Mouse (Mus musculus): ENCODE results near the gene Prr5l. TPM values are rescaled to one million over a fixed set of nuclear protein-coding genes. Genes with fewer than 3 reads are reported as not detected.
A peak's percentile ranks its signal among the peaks of the same experiment; 100 is the strongest.
"Not testable (repeated sequence)": the region's sequence is repeated elsewhere in the genome, so short reads cannot be mapped to it uniquely, and the experiment has no call there.

The Prr5l gene
- total RNA-seq, 4 experiments from 2014 or later: 11.0 to 14.6 (median 13.2) TPM

DNA sequence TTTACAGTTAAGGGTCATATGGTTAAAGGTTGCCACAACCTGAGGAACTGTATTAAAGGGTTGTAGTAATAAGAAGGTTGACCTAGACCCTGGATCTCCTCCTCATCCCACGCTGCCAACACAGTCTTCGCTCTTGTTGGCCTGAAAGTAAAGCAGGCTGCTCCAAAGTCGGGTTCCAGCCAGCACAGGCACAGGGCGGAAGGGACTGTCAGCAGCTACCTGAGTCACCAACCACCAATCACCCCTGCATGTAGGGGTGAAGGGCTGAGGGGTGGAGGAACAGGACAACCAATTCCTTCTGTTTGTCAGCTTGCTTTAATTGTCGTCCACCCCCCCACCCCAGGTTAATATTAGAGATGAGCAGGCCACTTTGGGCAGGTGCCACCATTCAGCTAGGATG lies 119.3 kb downstream of the Prr5l start:
- no peak for DNase-seq (ENCODE audit: low spot score in 2 of 2)

DNA sequence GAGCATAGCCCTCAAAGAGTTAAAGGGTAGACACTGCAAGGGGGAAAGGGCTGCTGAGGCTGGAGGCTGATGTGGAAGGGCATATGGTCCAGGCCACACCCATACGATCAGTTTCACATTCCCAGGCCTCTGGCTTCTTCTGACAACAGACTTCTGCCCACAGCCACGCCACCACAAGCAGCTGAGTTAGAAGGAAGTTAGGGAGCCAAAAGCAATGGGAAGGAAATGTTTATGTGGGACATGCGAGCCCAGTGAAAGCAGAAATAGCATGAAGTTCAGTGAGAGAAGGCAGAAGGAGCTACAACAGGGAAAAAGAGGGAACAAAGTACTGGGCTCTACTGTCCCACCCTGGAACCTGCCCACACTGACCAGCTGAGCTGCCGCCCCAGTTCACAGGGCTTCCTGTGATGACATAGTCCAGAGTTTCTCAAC lies 119.9 kb downstream of the Prr5l start:
- no peak for DNase-seq (ENCODE audit: low spot score in 2 of 2)

DNA sequence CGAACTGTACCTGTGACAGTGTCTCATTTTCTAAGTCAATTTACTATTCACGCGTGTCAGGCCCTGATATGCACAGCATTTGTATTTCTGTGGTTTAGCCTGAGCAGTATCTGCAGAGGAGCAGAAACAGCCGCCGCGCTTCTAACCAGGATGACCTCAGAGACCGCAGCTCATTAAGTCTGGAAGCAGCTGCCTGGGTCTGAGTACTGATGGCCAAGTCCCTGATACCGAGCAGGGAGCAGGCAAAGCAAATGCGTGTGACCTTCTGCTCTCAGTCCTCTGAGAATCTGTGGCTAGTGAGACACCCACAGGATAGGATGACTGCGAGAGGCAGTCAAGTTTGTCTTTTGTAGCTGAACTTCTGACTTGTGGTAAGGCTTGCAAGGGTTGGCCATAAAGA lies 120.4 kb downstream of the Prr5l start:
- DNase-seq (ENCODE audit: low spot score in 2 of 2): no peak

DNA sequence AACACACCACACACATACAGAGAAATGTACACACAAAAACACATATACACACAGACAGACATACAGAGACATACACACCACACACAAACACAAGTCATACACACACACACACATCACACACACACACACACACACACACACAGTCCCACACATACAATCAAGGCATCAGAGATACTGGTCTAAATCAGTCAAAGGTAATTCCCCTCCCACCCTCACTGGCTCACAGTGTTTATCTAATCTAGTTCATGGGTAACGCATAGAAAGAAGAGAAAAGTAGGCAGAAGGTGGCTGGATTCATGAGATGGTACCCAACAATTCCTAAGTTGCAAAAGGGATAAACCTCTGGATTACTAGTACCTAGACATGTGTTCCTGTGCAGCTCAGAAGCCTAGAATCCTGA lies 120.9 kb downstream of the Prr5l start:
- DNase-seq (ENCODE audit: low spot score in 2 of 2): no peak

DNA sequence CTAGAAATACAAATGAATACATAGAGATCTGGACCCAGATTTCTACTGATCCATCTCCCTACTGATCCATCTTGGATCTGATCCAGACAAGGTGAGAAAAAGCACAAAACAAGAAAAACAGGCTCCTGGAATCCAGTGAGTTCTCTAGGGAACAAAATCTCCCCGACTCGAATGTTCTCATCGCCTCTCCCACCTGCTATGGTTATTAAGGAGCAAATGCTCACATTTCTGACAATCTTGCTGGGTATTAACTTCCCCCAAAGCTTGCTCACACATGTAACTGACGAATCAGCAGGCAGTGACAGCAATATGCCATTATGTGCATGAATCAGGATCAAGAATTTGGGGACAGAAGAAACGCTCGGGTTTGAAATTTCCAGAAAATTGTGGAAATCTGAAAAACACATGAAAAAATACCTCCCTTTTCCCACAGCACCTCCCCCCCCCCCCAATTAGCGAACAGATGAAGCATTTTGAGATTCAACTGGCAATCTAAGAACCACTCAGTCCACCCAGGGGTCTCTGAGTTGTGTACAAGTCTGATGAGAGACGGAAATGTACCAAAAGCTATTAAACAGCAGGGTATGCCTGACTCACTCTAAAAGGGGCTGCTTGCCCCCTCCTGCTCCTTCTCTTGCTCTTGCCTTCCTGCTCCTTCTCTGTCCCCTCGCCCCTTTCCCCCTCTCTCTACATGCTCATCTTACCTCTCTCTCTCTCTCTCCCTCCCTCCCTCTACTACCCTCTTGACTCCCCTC lies 123.1 kb downstream of the Prr5l start:
- peak in 1 of 2 experiments; percentile 5 for DNase-seq (ENCODE audit: low spot score in 2 of 2)

DNA sequence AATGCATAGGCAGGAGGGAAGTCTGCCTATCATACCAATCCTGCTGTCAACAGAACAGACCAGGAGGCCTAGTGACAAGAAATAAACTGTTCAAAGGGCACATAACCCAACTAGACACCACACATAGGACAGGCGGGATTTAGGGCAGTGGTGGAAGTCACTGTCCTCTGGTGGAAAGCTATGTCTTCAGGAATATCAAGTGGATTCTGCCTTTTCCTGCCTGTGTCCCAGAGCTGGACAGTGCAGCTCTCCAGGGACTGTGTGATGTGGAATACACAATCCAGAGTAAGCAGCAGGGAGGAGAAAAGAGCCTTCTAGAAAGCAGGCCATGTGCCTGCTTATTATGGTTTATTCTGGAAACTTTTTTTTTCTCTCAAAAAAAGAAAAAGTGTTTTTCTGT lies 125.0 kb downstream of the Prr5l start:
- DNase-seq (ENCODE audit: low spot score in 2 of 2): no peak

DNA sequence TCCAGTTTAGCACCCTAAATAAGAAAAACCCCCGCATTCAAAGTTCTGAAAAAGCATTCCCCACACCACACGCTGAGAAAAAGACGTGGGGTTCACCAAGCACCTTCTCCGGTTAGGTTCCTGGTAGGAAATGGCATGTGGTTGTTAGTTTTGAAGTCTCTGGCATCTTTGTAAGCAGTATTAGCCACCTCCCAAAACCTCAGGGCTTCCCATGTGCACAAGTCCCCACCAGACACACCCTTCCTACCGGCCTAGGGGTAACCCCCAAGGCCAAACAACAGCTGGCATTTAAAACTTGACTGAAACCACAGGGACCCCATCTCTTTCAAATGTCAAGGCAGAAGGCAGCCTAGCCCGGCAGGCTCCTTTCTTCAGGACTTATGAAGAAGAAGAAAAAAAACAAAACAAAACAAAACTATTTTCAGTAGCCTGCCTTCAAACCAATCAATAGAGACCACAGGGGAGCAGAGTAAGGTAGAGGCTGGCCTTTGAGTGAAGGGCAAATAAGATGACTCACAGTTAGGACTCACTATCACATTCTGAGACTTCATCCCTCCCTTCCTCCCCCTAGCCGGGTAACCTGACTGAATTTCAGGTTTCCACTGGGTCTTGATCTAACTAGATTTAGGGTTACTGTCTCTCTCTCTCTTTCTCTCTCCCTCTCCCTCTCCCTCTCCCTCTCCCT lies 126.6 kb downstream of the Prr5l start:
- DNase-seq (ENCODE audit: low spot score in 2 of 2): no peak

DNA sequence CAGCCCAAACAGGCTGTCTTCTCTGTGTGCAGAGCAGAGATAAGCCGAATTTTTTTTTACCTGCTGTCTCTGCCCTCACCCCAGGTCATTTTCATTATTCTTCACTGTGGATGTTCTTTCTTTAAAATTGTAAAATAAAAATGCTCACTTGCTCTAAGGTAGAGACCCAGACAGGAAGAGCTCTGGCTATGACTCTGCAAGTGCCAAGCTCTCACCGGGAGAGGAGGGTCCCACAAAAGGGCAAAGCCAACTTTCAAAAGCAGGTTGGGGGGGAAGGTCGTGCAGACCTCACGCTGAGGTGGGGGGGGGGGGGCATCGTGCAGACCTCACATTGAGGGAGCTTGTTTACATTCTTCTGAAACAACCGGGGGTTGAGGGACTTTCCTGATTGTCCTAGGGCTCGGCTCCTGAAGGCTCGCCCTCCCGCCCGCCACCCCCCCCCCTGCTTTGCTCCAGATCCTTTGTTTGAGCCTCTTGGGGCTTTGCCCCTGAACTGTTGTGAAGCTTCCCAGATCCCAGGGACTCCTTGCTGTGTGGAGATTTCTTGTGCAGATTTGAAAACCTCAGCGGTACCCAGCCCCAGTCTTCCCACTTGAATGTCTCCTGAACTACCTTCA lies 127.8 kb downstream of the Prr5l start:
- no peak for DNase-seq (ENCODE audit: low spot score in 2 of 2)

DNA sequence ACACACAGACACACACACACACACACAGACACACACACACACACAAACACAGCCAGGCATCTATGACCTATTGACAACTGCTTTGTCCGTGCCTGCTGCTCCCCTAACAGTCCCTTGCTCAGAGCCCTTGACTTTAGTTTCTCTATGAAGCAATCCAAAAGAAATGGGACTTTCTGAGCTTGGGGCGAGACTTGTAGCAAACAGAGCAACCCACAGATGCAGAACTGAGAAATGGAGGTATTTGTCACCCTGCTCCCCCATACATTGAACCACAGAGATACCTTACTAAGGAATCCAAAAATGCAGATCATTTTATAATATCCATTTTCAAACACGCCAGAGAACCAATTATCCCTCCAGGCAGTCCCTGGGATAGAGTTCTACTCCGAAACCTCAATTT lies 128.4 kb downstream of the Prr5l start:
- no peak for DNase-seq (ENCODE audit: low spot score in 2 of 2)

DNA sequence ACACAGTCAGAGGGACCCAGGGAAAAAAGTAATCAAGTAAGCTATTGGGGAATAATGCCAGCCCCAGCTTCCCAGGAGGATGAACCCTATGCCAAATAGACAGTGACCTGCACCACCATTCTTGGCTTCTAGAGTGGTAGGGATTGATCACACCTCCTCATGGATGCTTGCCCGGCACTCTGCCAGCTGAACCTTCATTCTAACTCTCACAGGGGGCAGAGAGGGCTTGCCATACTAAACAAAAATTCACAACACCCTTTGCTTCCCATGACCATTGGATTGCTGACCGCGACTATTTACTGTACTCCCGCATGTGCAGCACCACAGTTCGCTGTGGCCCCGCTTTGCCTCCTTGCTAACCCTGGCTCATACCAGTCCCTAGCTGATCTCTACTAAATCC lies 129.8 kb downstream of the Prr5l start:
- no peak for DNase-seq (ENCODE audit: low spot score in 2 of 2)

DNA sequence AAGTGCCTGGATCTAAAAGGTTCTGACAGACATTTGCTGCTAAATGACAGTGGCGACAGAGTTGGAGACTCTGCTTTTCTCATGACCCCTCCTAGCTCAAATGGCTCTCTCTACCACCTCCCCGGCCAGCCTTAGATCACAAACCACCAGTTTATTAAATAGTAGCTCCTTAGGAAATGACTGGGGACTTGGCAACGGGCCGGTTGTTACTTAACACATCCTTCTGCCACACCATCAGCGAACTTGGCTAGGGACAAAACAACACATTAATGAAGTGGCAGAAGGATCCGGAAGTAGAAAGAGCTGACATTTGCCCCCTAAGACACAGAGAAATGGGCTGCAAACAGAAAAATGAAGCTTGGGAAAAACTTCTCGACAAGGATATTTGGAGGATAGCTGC lies 130.4 kb downstream of the Prr5l start:
- no peak for DNase-seq (ENCODE audit: low spot score in 2 of 2)

DNA sequence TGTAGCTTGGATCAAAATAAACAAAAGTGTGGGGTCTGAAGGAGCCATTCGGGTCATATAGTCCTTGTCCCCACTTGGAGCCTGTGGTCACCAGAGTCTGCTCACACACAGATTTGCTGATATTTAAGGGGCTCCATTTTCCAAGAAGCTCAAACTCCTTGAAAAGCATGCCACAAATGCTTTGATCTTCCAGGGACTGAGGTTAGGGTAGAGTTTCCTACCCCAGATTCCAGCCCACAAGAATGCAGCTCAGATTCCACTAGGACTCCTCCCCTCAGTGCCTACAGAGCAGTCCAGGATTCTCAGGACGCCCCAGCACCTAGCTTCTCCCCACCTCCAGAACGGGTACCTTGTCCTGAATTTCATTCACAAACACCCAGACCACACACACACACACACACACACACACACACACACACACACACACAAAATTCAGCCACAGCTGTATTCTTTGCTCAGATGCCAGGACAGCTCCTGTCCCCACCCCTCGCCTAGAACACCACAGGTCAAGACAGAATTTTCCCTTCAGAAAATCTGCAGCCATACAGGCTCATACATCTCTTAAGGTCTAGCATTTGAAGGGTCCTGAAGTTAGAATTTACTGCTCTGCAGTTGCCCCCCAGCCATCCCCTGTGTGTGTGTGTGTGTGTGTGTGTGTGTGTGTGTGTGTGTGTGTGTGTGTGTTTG lies 131.4 kb downstream of the Prr5l start:
- no peak for DNase-seq (ENCODE audit: low spot score in 2 of 2)

DNA sequence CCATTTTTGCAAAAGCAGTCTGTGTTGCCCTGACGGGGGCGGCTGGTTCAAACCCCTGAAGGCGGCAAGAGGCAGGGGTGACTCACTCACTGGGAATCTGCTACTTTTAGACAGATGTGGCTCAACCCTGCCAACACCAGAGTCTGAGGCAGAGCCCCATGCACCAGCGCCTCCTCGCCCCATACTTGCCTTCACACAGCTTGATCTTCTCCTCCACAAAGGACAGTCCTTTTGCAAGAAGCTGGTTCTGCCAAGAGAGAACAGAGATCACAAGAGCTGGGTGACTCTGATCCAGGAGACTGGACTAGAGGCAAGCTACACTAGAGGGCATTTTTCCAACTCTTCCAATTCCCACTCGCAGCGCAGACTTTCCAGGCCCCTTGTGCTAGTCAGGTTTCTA lies 136.3 kb downstream of the Prr5l start:
- no peak for DNase-seq (ENCODE audit: low spot score in 2 of 2)

DNA sequence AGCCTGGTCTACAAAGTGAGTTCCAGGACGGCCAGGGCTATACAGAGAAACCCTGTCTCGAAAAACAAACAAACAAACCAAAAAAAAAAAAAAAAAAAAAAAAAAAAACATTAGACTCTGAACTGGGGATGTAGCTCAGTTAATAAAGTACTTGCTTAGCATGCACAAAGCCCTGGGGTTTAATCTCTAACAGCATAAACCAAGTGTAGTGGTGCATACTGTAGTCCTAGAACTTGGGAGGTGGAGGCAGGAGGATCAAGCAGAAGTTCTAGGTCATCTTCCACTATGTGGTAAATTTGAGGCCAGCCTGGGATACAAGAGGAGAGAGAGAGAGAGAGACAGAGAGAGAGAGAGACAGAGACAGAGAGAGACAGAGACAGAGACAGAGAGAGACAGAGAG lies 137.2 kb downstream of the Prr5l start:
- DNase-seq (ENCODE audit: low spot score in 2 of 2): not testable (repeated sequence)

DNA sequence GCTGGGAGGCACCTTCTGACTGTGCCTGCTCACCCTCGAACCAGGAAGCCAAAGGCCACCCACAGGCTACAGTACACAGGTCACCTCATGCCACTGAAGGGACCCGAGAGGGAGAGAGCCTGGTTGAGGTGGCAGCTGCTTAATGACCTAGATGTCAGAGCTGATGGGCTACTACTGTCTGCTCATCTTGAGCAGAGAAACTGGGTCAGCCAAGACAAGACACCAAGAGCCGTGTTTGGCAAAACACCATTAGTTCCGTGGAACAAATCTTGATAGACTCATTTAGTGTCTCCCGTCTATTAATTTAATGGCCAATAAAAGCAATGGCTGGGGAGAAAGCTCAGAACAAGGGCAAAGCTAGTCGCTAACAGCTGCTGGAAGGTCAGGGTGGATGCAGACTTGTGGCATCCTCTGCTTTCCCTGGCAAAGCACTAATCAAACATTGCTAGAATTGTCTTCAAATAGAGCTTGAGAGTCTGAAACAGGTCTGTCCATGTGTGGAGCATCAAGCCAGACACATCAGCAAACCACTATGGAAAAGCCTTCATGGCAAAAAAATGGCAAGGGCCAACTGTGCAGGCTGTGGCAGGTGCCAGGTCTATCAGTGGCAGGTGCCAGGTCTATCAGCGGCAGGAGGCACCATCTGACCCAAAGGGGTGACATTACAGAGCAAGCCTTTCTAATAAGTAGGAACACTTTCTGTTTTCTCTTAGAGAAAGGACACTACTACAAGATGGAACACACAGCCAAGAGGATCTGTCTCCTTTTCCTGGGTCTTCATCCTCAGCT lies 140.6 kb downstream of the Prr5l start:
- no peak for DNase-seq (ENCODE audit: low spot score in 2 of 2)

DNA sequence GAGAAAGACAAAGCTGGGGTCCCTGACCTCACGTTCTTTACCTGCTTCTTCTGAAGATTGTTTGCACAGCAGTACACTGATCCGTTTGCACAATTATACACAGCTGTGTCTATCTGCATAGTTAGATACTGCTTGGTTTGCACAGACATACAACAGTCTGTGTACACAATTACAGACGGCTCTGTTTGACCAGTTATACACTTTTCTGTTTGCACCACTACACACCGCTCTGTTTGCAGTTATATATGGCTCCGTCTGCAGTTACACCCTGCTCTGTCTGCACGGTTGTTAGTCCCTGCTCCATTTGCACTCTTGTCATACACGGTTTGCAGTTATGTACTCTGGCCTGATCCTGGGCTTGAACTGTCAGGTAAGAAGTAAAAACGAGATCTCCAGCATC lies 141.2 kb downstream of the Prr5l start:
- no peak for DNase-seq (ENCODE audit: low spot score in 2 of 2)

DNA sequence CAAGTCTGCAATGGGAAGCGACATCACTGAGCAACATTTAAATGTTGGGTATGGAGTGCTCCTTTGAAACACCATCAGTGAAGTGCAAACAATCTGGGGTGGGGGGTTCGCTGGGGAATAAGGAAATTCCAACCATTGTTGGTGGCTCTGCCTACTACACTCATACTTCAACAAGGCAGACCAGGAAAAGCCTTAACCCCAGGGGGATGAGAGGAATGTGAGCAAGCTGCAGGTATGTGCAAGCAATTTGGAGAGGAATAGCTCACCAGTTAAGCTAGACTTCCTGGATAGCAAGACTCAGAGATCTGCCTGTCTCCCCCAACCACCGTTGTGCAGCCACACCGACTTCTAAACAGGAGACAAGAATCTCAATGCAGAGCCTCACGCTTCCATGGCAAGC lies 142.9 kb downstream of the Prr5l start:
- DNase-seq (ENCODE audit: low spot score in 2 of 2): no peak

DNA sequence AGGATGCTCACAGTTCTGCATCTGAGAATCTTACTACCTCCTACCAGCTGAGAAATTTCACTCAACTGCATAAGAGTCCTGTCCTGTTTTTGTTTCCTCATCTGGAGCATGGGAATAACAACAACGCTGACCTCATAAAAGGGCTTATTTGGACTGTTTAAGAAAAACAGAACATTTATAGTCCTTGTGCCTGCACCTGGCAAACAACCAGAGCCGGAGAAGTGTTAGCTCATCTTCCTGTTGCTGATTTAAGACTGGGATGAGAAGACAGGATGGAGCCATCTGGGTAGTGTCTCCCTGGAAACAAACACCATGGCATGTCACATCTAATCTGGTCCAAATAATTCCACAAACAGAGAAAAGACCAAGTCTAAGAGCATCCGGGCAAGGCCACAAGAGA lies 149.3 kb downstream of the Prr5l start:
- peak in 1 of 2 experiments; percentile 29 for DNase-seq (ENCODE audit: low spot score in 2 of 2)

DNA sequence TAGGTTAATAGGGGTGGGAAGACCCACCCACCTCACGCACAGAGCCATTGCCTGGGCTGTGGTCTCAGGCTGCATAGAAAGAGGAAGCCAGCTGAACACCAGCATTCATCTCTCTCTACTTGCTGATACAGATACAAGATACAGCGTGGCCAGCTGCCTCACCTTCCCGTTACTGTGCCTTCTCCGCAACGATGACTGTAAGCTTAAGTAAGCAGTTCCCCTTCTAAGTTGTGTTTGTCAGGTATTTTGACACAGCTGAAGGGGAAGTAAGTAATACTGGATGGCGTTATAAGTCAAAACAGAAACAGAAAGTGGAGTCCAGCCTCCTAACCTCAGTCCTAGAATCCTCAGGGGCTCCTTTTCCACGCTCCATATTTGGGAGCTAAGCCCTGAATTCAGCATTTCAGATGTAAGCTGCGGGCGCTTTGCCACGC lies 150.0 kb downstream of the Prr5l start:
- DNase-seq (ENCODE audit: low spot score in 2 of 2): no peak

DNA sequence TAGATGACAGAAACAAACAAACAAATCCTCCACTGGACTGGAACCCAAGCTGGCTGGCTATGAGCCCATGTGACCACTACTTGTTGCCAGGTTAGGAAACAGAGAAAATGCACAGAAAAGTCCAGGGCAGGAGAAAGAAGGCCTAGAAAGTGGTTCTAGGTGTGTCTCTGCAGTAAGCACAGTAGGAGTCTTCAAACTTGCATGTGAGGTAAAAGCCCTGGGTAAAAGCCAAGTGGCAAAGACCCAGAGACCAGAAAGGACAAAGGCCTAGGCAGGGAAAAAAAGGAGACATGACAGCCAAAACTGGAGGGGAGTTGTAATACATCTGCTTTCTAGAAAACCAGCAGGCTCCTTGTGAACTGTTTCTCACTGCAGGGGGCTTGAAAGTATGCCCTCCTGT lies 151.9 kb downstream of the Prr5l start:
- no peak for DNase-seq (ENCODE audit: low spot score in 2 of 2)

DNA sequence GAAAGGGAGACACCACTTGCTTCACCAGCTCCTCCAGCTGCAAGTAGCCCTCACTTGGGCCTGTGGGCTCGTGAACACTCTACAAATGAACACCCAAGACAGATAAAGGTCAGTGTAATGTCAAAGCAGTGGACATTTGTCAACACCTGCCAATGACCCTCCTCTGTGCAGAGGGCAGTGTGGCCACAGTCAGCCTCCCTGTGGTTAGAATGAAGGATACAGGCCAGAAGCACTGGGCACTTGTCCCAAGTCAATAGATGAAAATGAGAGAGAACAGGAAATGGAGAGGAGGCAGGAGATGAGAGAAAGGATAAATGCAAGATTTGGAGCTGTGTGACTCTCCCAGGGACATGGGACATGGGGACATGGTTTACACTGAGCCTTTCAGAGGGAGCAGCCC lies 153.4 kb downstream of the Prr5l start:
- DNase-seq (ENCODE audit: low spot score in 2 of 2): no peak

Measured in layer of hippocampus, adult 8-10 months (tissue).